Mouse (Mus musculus): ENCODE results near the gene Fgfrl1. TPM values are rescaled to one million over a fixed set of nuclear protein-coding genes. Genes with fewer than 3 reads are reported as not detected.

Gene Fgfrl1
- polyA plus RNA-seq, 1 experiment: 30.9 TPM

- Histone ChIP-seq H3K36me3 (ENCODE audit: control insufficient read depth, insufficient read depth) (no peaks in the 10 kb centered on the region), H3K79me3 (ENCODE audit: low read depth) (no peaks in the 10 kb centered on the region), H3K27me3 (ENCODE audit: control insufficient read depth, insufficient read depth, insufficient read length) (no peaks in the 10 kb centered on the region), H3K4me3 (ENCODE audit: insufficient read depth, poor library complexity, severe bottlenecking) (no peak overlapping the region), H3K79me2 (ENCODE audit: control insufficient read depth, insufficient read depth) (no peaks in the 10 kb centered on the region), H3ac (ENCODE audit: control insufficient read depth, insufficient read length, low read depth) (no peak overlapping the region)
- no peak for TF ChIP-seq MYOD1 (IDR thresholded peaks at IDR 0.05; ENCODE audit: control insufficient read depth, insufficient read length, low read depth)
- TF ChIP-seq MAX (IDR thresholded peaks at IDR 0.05): no peak
- TF ChIP-seq CEBPB (IDR thresholded peaks at IDR 0.05; ENCODE audit: low read depth): no peak
- no peak for TF ChIP-seq USF1 (IDR thresholded peaks at IDR 0.05; ENCODE audit: low read depth)
- no peak for TF ChIP-seq MYOG (IDR thresholded peaks at IDR 0.05; ENCODE audit: control insufficient read depth, extremely low read depth, insufficient read length)
- no peak for TF ChIP-seq FOSL1 (IDR thresholded peaks at IDR 0.05; ENCODE audit: insufficient read depth, low read length, poor library complexity, severe bottlenecking)
Observed at GRCm38 (mm10) chr5:108719761-108720160, 27.6 kb downstream of the Fgfrl1 start.

DNA sequence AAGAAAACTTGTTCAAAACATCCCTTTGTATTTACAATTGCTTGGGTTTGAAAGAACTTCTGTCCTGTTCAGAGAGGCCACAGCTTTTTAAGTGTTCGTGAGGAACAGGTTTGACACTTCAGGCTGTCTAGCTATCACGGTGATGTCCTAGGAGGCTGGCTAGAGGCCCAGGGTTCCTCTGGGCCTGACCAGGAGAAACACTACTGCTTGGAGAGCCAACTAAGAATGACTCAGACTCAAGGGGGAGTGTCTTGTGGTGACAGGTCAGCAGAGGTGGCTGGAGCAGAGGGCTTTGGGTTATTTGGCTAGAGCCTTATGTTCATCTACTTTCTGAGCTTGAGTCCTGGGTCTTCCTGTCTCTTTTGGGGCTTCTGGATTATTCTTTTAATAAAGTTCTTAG lies 31.8 kb downstream of the Fgfrl1 start:
- Histone ChIP-seq H3K79me3 (ENCODE audit: low read depth) (no peaks in the 10 kb centered on the region), H3K36me3 (ENCODE audit: control insufficient read depth, insufficient read depth) (no peaks in the 10 kb centered on the region), H3K27me3 (ENCODE audit: control insufficient read depth, insufficient read depth, insufficient read length) (no peaks in the 10 kb centered on the region), H3ac (ENCODE audit: control insufficient read depth, insufficient read length, low read depth) (no peak overlapping the region), H3K79me2 (ENCODE audit: control insufficient read depth, insufficient read depth) (no peaks in the 10 kb centered on the region), H3K4me3 (ENCODE audit: insufficient read depth, poor library complexity, severe bottlenecking) (no peak overlapping the region)
- TF ChIP-seq CTCF (IDR thresholded peaks at IDR 0.05; ENCODE audit: control insufficient read depth, insufficient read depth, insufficient read length) (no peak), FOSL1 (IDR thresholded peaks at IDR 0.05; ENCODE audit: insufficient read depth, low read length, poor library complexity, severe bottlenecking) (peak; percentile 14)

GRCm38 (mm10) chr5:108726557-108727248 lies 34.5 kb downstream of the Fgfrl1 start:
- Histone ChIP-seq H3ac (ENCODE audit: control insufficient read depth, insufficient read length, low read depth) (no peak overlapping the region), H3K4me3 (ENCODE audit: insufficient read depth, poor library complexity, severe bottlenecking) (no peak overlapping the region), H3K79me3 (ENCODE audit: low read depth) (no peaks in the 10 kb centered on the region), H3K36me3 (ENCODE audit: control insufficient read depth, insufficient read depth) (no peaks in the 10 kb centered on the region), H3K27me3 (ENCODE audit: control insufficient read depth, insufficient read depth, insufficient read length) (no peaks in the 10 kb centered on the region), H3K79me2 (ENCODE audit: control insufficient read depth, insufficient read depth) (no peaks in the 10 kb centered on the region)
- TF ChIP-seq MAX (IDR thresholded peaks at IDR 0.05) (no peak), CTCF (IDR thresholded peaks at IDR 0.05; ENCODE audit: control insufficient read depth, insufficient read depth, insufficient read length) (peak; percentile 28), MYOD1 (IDR thresholded peaks at IDR 0.05; ENCODE audit: control insufficient read depth, insufficient read length, low read depth) (no peak)

GRCm38 (mm10) chr5:108727425-108727824 lies 35.2 kb downstream of the Fgfrl1 start:
- TF ChIP-seq CEBPB (IDR thresholded peaks at IDR 0.05; ENCODE audit: low read depth): no peak
- TF ChIP-seq MAX (IDR thresholded peaks at IDR 0.05): no peak
- no peak for TF ChIP-seq USF1 (IDR thresholded peaks at IDR 0.05; ENCODE audit: low read depth)
- no peak for TF ChIP-seq CTCF (IDR thresholded peaks at IDR 0.05; ENCODE audit: control insufficient read depth, insufficient read depth, insufficient read length)
- TF ChIP-seq FOSL1 (IDR thresholded peaks at IDR 0.05; ENCODE audit: insufficient read depth, low read length, poor library complexity, severe bottlenecking): no peak
- no peak for TF ChIP-seq MYOG (IDR thresholded peaks at IDR 0.05; ENCODE audit: control insufficient read depth, extremely low read depth, insufficient read length)
- no peak for TF ChIP-seq MYOD1 (IDR thresholded peaks at IDR 0.05; ENCODE audit: control insufficient read depth, insufficient read length, low read depth)
- Histone ChIP-seq H3K36me3 (ENCODE audit: control insufficient read depth, insufficient read depth) (no peaks in the 10 kb centered on the region), H3K27me3 (ENCODE audit: control insufficient read depth, insufficient read depth, insufficient read length) (no peaks in the 10 kb centered on the region), H3ac (ENCODE audit: control insufficient read depth, insufficient read length, low read depth) (no peak overlapping the region), H3K79me3 (ENCODE audit: low read depth) (no peaks in the 10 kb centered on the region), H3K79me2 (ENCODE audit: control insufficient read depth, insufficient read depth) (no peaks in the 10 kb centered on the region), H3K4me3 (ENCODE audit: insufficient read depth, poor library complexity, severe bottlenecking) (no peak overlapping the region)

DNA sequence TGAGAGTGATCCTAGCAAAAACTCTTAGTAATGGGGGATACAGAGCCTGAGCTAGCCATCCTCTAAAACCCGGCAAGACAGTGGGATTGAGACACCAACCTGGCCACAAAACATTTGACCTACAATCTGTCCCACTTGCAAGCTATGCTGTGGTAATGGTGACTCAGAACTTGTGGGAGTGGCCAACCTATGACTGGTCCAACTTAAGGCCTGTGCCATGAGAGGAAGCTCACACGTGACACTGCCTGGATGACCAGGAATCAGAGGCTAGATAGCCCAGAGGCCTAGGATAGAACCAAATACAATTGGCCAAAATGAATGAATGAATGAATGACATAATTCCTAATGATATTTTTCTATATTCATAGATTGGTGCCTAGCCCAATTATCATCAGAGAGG lies 49.7 kb downstream of the Fgfrl1 start:
- Histone ChIP-seq H3K4me3 (ENCODE audit: insufficient read depth, poor library complexity, severe bottlenecking) (no peak overlapping the region), H3K27me3 (ENCODE audit: control insufficient read depth, insufficient read depth, insufficient read length) (no peaks in the 10 kb centered on the region), H3ac (ENCODE audit: control insufficient read depth, insufficient read length, low read depth) (no peak overlapping the region), H3K36me3 (ENCODE audit: control insufficient read depth, insufficient read depth) (no peaks in the 10 kb centered on the region), H3K79me2 (ENCODE audit: control insufficient read depth, insufficient read depth) (no peaks in the 10 kb centered on the region), H3K79me3 (ENCODE audit: low read depth) (no peaks in the 10 kb centered on the region)
- TF ChIP-seq FOSL1 (IDR thresholded peaks at IDR 0.05; ENCODE audit: insufficient read depth, low read length, poor library complexity, severe bottlenecking): no peak
- TF ChIP-seq CEBPB (IDR thresholded peaks at IDR 0.05; ENCODE audit: low read depth): peak; percentile 38
- TF ChIP-seq MYOG (IDR thresholded peaks at IDR 0.05; ENCODE audit: control insufficient read depth, extremely low read depth, insufficient read length): no peak
- no peak for TF ChIP-seq MAX (IDR thresholded peaks at IDR 0.05)
- TF ChIP-seq USF1 (IDR thresholded peaks at IDR 0.05; ENCODE audit: low read depth): peak; percentile 85
- TF ChIP-seq MYOD1 (IDR thresholded peaks at IDR 0.05; ENCODE audit: control insufficient read depth, insufficient read length, low read depth): peak; percentile 23
- no peak for TF ChIP-seq CTCF (IDR thresholded peaks at IDR 0.05; ENCODE audit: control insufficient read depth, insufficient read depth, insufficient read length)

- Histone ChIP-seq H3K4me3 (ENCODE audit: insufficient read depth, poor library complexity, severe bottlenecking) (no peak overlapping the region), H3K79me2 (ENCODE audit: control insufficient read depth, insufficient read depth) (no peaks in the 10 kb centered on the region), H3K79me3 (ENCODE audit: low read depth) (no peaks in the 10 kb centered on the region), H3K27me3 (ENCODE audit: control insufficient read depth, insufficient read depth, insufficient read length) (no peaks in the 10 kb centered on the region), H3ac (ENCODE audit: control insufficient read depth, insufficient read length, low read depth) (no peak overlapping the region), H3K36me3 (ENCODE audit: control insufficient read depth, insufficient read depth) (no peaks in the 10 kb centered on the region)
- TF ChIP-seq CEBPB (IDR thresholded peaks at IDR 0.05; ENCODE audit: low read depth): no peak
- no peak for TF ChIP-seq USF1 (IDR thresholded peaks at IDR 0.05; ENCODE audit: low read depth)
- no peak for TF ChIP-seq MYOG (IDR thresholded peaks at IDR 0.05; ENCODE audit: control insufficient read depth, extremely low read depth, insufficient read length)
- TF ChIP-seq FOSL1 (IDR thresholded peaks at IDR 0.05; ENCODE audit: insufficient read depth, low read length, poor library complexity, severe bottlenecking): no peak
- TF ChIP-seq CTCF (IDR thresholded peaks at IDR 0.05; ENCODE audit: control insufficient read depth, insufficient read depth, insufficient read length): no peak
- no peak for TF ChIP-seq MYOD1 (IDR thresholded peaks at IDR 0.05; ENCODE audit: control insufficient read depth, insufficient read length, low read depth)
- TF ChIP-seq MAX (IDR thresholded peaks at IDR 0.05): no peak
Observed at GRCm38 (mm10) chr5:108742596-108742995, 50.4 kb downstream of the Fgfrl1 start.
